Mouse (Mus musculus) heart, postnatal 0 days (tissue): ENCODE results near the gene Ankrd28.

Experiments
- CTCF ChIP-seq: IDR thresholded peaks from 2 replicates; pipeline ENCODE4 v1.5.1; 2016; ENCODE audit warnings: antibody characterized with exemption, control low read depth, low read depth
- EP300 ChIP-seq: IDR thresholded peaks from 2 replicates; pipeline ENCODE4 v1.6.1; 2016; ENCODE audit warnings: antibody characterized with exemption, low read depth

DNA sequence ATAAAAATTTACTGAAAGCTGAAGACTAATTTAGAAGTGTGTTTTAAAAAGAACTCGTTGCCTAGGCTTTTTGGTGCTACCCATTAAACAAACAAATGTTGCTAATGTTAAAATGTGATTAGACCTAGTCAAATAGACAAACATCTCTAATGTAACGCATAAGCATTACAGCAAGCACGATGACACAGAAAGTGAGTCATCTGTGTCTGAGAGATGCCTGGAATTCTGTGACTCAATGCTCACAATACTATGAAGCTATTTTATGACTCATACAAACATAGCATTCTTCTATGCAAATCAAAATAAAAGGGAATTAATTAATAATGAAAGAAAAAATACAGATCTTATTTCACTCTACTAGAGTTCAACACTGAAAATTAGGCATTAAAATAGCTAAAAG, 61.9 kb downstream of the Ankrd28 start:
- TF ChIP-seq EP300 (no peak), CTCF (no peak)
